Mouse (Mus musculus) CH12.LX (cell line): ENCODE measurements around the gene Pde6d. TPM values are rescaled to one million over a fixed set of nuclear protein-coding genes. Genes with fewer than 3 reads are reported as not detected.

Experiments used
- DNase-seq: peaks from one replicate; pipeline ENCODE4 v3.0.0-alpha.2; 2013; ENCODE audit errors: extremely low read depth
- H3K27ac ChIP-seq: 2 replicates; pipeline ENCODE4 v1.5.1; 2012; ENCODE audit warnings: low read depth, mild to moderate bottlenecking, control low read depth, moderate library complexity; ENCODE audit not compliant: insufficient read depth
- H3K27me3 ChIP-seq: replicated peaks from 2 replicates; pipeline ENCODE3; 2012; ENCODE audit warnings: inconsistent platforms
- H3K36me3 ChIP-seq, 2 experiments: replicated peaks in 1 of 2; 2 replicates each; pipeline versions ENCODE3 to v1.6.1; 2012; ENCODE audit warnings: inconsistent platforms in 1 of 2, low read length in 1 of 2, mild to moderate bottlenecking in 1 of 2, mixed read lengths in 1 of 2, moderate library complexity in 1 of 2; ENCODE audit not compliant: control insufficient read depth in 1 of 2, insufficient read depth in 1 of 2
- H3K4me1 ChIP-seq, 2 experiments: 2 replicates each; pipeline ENCODE4 v1.6.1; 2012; ENCODE audit warnings: inconsistent platforms in 1 of 2, moderate library complexity in 1 of 2; ENCODE audit not compliant: insufficient read depth in 2 of 2, control insufficient read depth in 1 of 2
- H3K4me2 ChIP-seq: 2 replicates; pipeline ENCODE4 v1.6.1; 2012; ENCODE audit warnings: low read depth, mild to moderate bottlenecking, control low read depth; ENCODE audit not compliant: poor library complexity, insufficient read depth, severe bottlenecking
- H3K4me3 ChIP-seq, 3 experiments: fragments of 150-350 bp in 1 of 3; sonication (generic) in 1 of 3; replicated peaks in 1 of 3; 2 replicates each; pipeline versions ENCODE3 to v1.5.1; 2011 to 2012; ENCODE audit warnings: low read depth in 2 of 3, low read length in 2 of 3, mild to moderate bottlenecking in 2 of 3, moderate library complexity in 2 of 3, control low read depth in 1 of 3, improper control_type of control experiment in 1 of 3, inconsistent platforms in 1 of 3, mixed read lengths in 1 of 3; ENCODE audit not compliant: poor library complexity in 1 of 3
- H3K79me2 ChIP-seq: replicated peaks from 2 replicates; pipeline ENCODE4 v1.6.1; 2012; ENCODE audit warnings: mild to moderate bottlenecking, moderate library complexity; ENCODE audit not compliant: control insufficient read depth, poor library complexity, insufficient read depth, severe bottlenecking; ENCODE audit errors: extremely low read depth
- H3K9ac ChIP-seq: 2 replicates; pipeline ENCODE4 v1.6.1; 2012; ENCODE audit warnings: low read depth, mild to moderate bottlenecking, control low read depth, moderate library complexity; ENCODE audit not compliant: insufficient read depth
- H3K9me3 ChIP-seq: replicated peaks from 2 replicates; pipeline ENCODE3; 2012; ENCODE audit warnings: low read length, inconsistent platforms, mixed read lengths
- CHD1 ChIP-seq: IDR thresholded peaks from 2 replicates; pipeline ENCODE4 v1.6.1; 2012; ENCODE audit warnings: low read depth, low read length, improper control_type of control experiment, inconsistent platforms
- CHD2 ChIP-seq: IDR thresholded peaks from 2 replicates; pipeline ENCODE4 v1.6.1; 2011; ENCODE audit warnings: low read length, improper control_type of control experiment
- CTCF ChIP-seq, 2 experiments: IDR thresholded peaks in 1 of 2; conservative IDR thresholded peaks in 1 of 2; 2 replicates each; pipeline ENCODE4 v1.5.1; 2011 to 2012; ENCODE audit warnings: low read depth in 2 of 2, low read length in 2 of 2, improper control_type of control experiment in 1 of 2, inconsistent platforms in 1 of 2, mild to moderate bottlenecking in 1 of 2, moderate library complexity in 1 of 2
- E2F4 ChIP-seq: IDR thresholded peaks from 2 replicates; pipeline ENCODE4 v1.6.1; 2011; ENCODE audit warnings: low read depth, low read length, improper control_type of control experiment; ENCODE audit not compliant: insufficient replicate concordance
- ELF1 ChIP-seq: IDR thresholded peaks from 2 replicates; pipeline ENCODE4 v1.6.1; 2014; ENCODE audit warnings: low read depth, mild to moderate bottlenecking, inconsistent platforms, low read length, improper control_type of control experiment
- EP300 ChIP-seq: IDR thresholded peaks from 2 replicates; pipeline ENCODE4 v1.6.1; 2011; ENCODE audit warnings: low read length, improper control_type of control experiment
- ETS1 ChIP-seq: conservative IDR thresholded peaks from 2 replicates; pipeline ENCODE4 v1.6.1; 2012; ENCODE audit warnings: low read depth, mild to moderate bottlenecking, inconsistent platforms, low read length, improper control_type of control experiment, moderate library complexity
- GABPA ChIP-seq: IDR thresholded peaks from 2 replicates; pipeline ENCODE4 v1.6.1; 2012; ENCODE audit warnings: low read depth, low read length, improper control_type of control experiment, inconsistent platforms; ENCODE audit not compliant: insufficient replicate concordance
- HCFC1 ChIP-seq: IDR thresholded peaks from 2 replicates; pipeline ENCODE4 v1.6.1; 2012; ENCODE audit warnings: low read depth, mild to moderate bottlenecking, inconsistent platforms, low read length, improper control_type of control experiment
- JUN ChIP-seq: IDR thresholded peaks from 2 replicates; pipeline ENCODE4 v1.6.1; 2011; ENCODE audit warnings: low read depth, mild to moderate bottlenecking, low read length, improper control_type of control experiment, moderate library complexity; ENCODE audit not compliant: insufficient read depth
- JUND ChIP-seq: conservative IDR thresholded peaks from 2 replicates; pipeline ENCODE4 v1.6.1; 2011; ENCODE audit warnings: low read depth, low read length, improper control_type of control experiment
- KAT2A ChIP-seq: IDR thresholded peaks from 2 replicates; pipeline ENCODE4 v1.6.1; 2012; ENCODE audit warnings: low read length, improper control_type of control experiment, inconsistent platforms; ENCODE audit not compliant: insufficient replicate concordance
- MAFK ChIP-seq: IDR thresholded peaks from 2 replicates; pipeline ENCODE4 v1.6.1; 2011; ENCODE audit warnings: low read length, improper control_type of control experiment; ENCODE audit not compliant: insufficient replicate concordance
- MAX ChIP-seq: IDR thresholded peaks from 2 replicates; pipeline ENCODE4 v1.6.1; 2011; ENCODE audit warnings: low read length, improper control_type of control experiment
- MXI1 ChIP-seq: IDR thresholded peaks from 2 replicates; pipeline ENCODE4 v1.6.1; 2011; ENCODE audit warnings: mild to moderate bottlenecking, low read depth, low read length, improper control_type of control experiment
- MYC ChIP-seq: IDR thresholded peaks from 2 replicates; pipeline ENCODE4 v1.6.1; 2011; ENCODE audit warnings: low read depth, mild to moderate bottlenecking, improper control_type of control experiment, low read length
- NELFE ChIP-seq: IDR thresholded peaks from 2 replicates; pipeline ENCODE4 v1.6.1; 2011; ENCODE audit warnings: low read depth, low read length, improper control_type of control experiment
- PAX5 ChIP-seq: IDR thresholded peaks from 2 replicates; pipeline ENCODE4 v1.6.1; 2012; ENCODE audit warnings: low read length, inconsistent platforms, mixed read lengths
- RAD21 ChIP-seq: IDR thresholded peaks from 2 replicates; pipeline ENCODE4 v1.6.1; 2011; ENCODE audit warnings: low read depth, mild to moderate bottlenecking, low read length, improper control_type of control experiment, moderate library complexity
- SIN3A ChIP-seq: IDR thresholded peaks from 2 replicates; pipeline ENCODE4 v1.6.1; 2012; ENCODE audit warnings: low read length, improper control_type of control experiment, inconsistent platforms
- SMC3 ChIP-seq: IDR thresholded peaks from 2 replicates; pipeline ENCODE4 v1.6.1; 2011; ENCODE audit warnings: low read depth, low read length, improper control_type of control experiment
- TBP ChIP-seq: conservative IDR thresholded peaks from 2 replicates; pipeline ENCODE4 v1.6.1; 2011; ENCODE audit warnings: low read depth, low read length, improper control_type of control experiment
- TCF12 ChIP-seq: IDR thresholded peaks from 2 replicates; pipeline ENCODE4 v1.6.1; 2014; ENCODE audit warnings: low read depth, mild to moderate bottlenecking, inconsistent platforms, low read length, improper control_type of control experiment
- USF1 ChIP-seq: IDR thresholded peaks from 2 replicates; pipeline ENCODE4 v1.6.1; 2014; ENCODE audit warnings: low read depth, mild to moderate bottlenecking, inconsistent platforms, low read length, improper control_type of control experiment
- USF2 ChIP-seq: conservative IDR thresholded peaks from 2 replicates; pipeline ENCODE4 v1.6.1; 2011; ENCODE audit warnings: low read depth, low read length, improper control_type of control experiment
- ZKSCAN1 ChIP-seq: IDR thresholded peaks from 2 replicates; pipeline ENCODE4 v1.6.1; 2012; ENCODE audit warnings: low read depth, inconsistent platforms, low read length, improper control_type of control experiment, borderline replicate concordance
- ZMIZ1 ChIP-seq: IDR thresholded peaks from 2 replicates; pipeline ENCODE4 v1.6.1; 2012; ENCODE audit warnings: low read depth, mild to moderate bottlenecking, inconsistent platforms, low read length, improper control_type of control experiment
- ZNF384 ChIP-seq: IDR thresholded peaks from 2 replicates; pipeline ENCODE4 v1.6.1; 2012; ENCODE audit warnings: low read depth, low read length, improper control_type of control experiment, inconsistent platforms
- dilution Hi-C: fragments of 300-500 bp; cut with MboI; formaldehyde crosslinking; loops from 2 replicates; pipeline ENCODE4 v1.14.3; 2020; ENCODE audit warnings: low sequenced_read_pairs; ENCODE audit not compliant: extremely low pct_unique_long_range_greater_than_20kb, extremely low pct_ligation_motif_present
- in situ Hi-C: fragments of 300-500 bp; cut with MboI; formaldehyde crosslinking; loops from 3 replicates; pipeline ENCODE4 v1.14.3; 2019; ENCODE audit warnings: low sequenced_read_pairs, low pct_ligation_motif_present, low pct_unique_long_range_greater_than_20kb, mixed read lengths
- polyA plus RNA-seq: library from polyadenylated mRNA; unstranded; fragments of >175 nt; gene quantifications from 2 replicates; pipeline ENCODE4 v1.2.1, GENCODE M21; 2012; ENCODE audit warnings: low read depth; ENCODE audit not compliant: insufficient read length
- total RNA-seq, 2 experiments: library from RNA; depleted of rRNA; stranded (reverse); fragments of 300-350 nt in 1 of 2; fragments of >200 nt in 1 of 2; gene quantifications; 2 replicates each; pipeline ENCODE4 v1.2.3; 2012 to 2014

The Pde6d gene
- total and polyA plus RNA-seq, 3 experiments: 7.1 to 23.2 (median 20.8) TPM

- H3K4me3 ChIP-seq: no peak overlapping the region
- dilution Hi-C loops: no loop called here
- no peak overlapping the region for H3K27ac ChIP-seq
- no peaks in the 10 kb centered on the region for H3K9me3 ChIP-seq
- H3K4me2 ChIP-seq: no peak overlapping the region
- H3K79me2 ChIP-seq: peaks cover 26% of the 10 kb centered on the region
- DNase-seq: no peak
- in situ Hi-C loops: loop anchor here (5.0 kb wide), 1 partner anchor 91 kb away; no protein-coding TSS in a partner anchor
- no peak overlapping the region for H3K9ac ChIP-seq
- H3K27me3 ChIP-seq: no peaks in the 10 kb centered on the region
- peaks cover 19 to 27% of the 10 kb centered on the region in 2 experiments for H3K36me3 ChIP-seq
- peaks cover 3 to 30% of the 10 kb centered on the region in 2 experiments; a peak in 3 of 4 replicates for H3K4me1 ChIP-seq
- TF ChIP-seq USF2 (no peak), ZNF384 (no peak), CTCF (conservative IDR thresholded peaks at IDR 0.05 in 1 of 2, IDR thresholded peaks at IDR 0.05 in 1 of 2; ENCODE audit: low read depth in 2 of 2, low read length in 2 of 2) (peak; percentile 23 to 33; a peak in 2 of 4 replicates), MAFK (no peak), MYC (no peak), USF1 (no peak), TCF12 (no peak), NELFE (no peak)
These were observed 48.9 kb downstream of the Pde6d start for GRCm38 (mm10) chr1:86533411-86534130.

DNA sequence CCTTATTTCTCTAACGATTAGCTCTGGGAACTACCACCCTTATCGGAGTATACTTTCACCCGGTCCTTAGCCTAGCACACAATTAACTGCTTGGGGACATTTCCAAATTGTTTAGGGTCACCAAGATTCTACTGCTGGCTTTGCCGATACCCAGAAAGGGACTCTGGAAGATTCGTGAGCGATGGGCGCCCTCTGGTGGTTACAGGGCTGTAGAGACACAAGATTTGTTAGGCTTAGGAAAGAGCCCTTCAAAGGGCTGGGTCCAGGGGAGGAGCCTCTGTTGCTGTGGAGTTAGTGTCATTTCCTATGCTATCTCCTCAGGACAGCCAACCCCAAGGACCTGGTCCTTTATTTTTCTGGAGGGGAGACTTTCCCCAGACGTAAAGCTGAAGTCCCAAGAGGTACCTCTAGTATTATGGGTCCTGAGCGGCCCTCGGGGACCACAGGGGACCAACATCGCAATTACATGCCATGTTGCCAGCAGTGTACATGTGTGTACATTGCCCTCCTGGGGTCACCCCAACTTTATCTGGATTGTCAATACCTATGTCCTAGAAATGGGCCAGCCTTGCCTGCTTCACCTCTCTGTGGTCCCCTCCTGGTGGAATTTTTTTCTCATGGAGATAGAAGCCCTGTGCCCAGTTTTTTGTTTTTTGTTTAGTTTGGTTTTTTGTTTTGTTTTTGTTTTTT, 49.9 kb downstream of the Pde6d start:
- H3K27me3 ChIP-seq: no peaks in the 10 kb centered on the region
- H3K9ac ChIP-seq: 0 out of 2 replicates have a peak overlapping the region, but pooled peaks have one; percentile 1
- peak; percentile 96 for DNase-seq
- in situ Hi-C loops: loop anchor here (5.0 kb wide), 1 partner anchor 90 kb away; no protein-coding TSS in a partner anchor
- peaks cover 3 to 30% of the 10 kb centered on the region in 2 experiments; a peak in 3 of 4 replicates for H3K4me1 ChIP-seq
- no peak overlapping the region for H3K4me3 ChIP-seq
- peak overlapping the region; percentile 36; the same call in 1 of the 2 replicates for H3K27ac ChIP-seq
- no peaks in the 10 kb centered on the region for H3K9me3 ChIP-seq
- H3K36me3 ChIP-seq: peaks cover 19 to 37% of the 10 kb centered on the region in 2 experiments
- dilution Hi-C loops: no loop called here
- H3K79me2 ChIP-seq: peaks cover 37% of the 10 kb centered on the region
- peak overlapping the region; percentile 42 for H3K4me2 ChIP-seq
- TF ChIP-seq CTCF (conservative IDR thresholded peaks at IDR 0.05 in 1 of 2, IDR thresholded peaks at IDR 0.05 in 1 of 2; ENCODE audit: low read depth in 2 of 2, low read length in 2 of 2): peak; percentile 70 to 97
- no peak for TF ChIP-seq CHD2
- no peak for TF ChIP-seq MAX
- TF ChIP-seq JUND: 0 out of 2 replicates have a peak, but pooled peaks have one; percentile 21
- TF ChIP-seq TCF12: no peak
- TF ChIP-seq HCFC1: no peak
- no peak for TF ChIP-seq PAX5
- TF ChIP-seq ZMIZ1: no peak
- no peak for TF ChIP-seq KAT2A
- no peak for TF ChIP-seq JUN
- TF ChIP-seq USF2: no peak
- TF ChIP-seq RAD21: peak; percentile 95
- TF ChIP-seq MXI1: peak; percentile 61; the same call in 1 of the 2 replicates
- TF ChIP-seq ETS1: no peak
- no peak for TF ChIP-seq CHD1
- no peak for TF ChIP-seq E2F4
- TF ChIP-seq TBP: no peak
- no peak for TF ChIP-seq ZKSCAN1
- TF ChIP-seq EP300: no peak
- no peak for TF ChIP-seq USF1
- TF ChIP-seq SMC3: peak; percentile 94
- TF ChIP-seq ELF1: no peak
- no peak for TF ChIP-seq GABPA
- TF ChIP-seq NELFE: no peak; the same call in 1 of the 2 replicates
- TF ChIP-seq SIN3A: peak; percentile 63; the same call in 1 of the 2 replicates
- 0 out of 2 replicates have a peak, but pooled peaks have one; percentile 30 for TF ChIP-seq MYC
